Mouse (Mus musculus) G1E (cell line): ENCODE results near the gene Rassf2. TPM values are rescaled to one million over a fixed set of nuclear protein-coding genes. Genes with fewer than 3 reads are reported as not detected.

Experiments used
- ATAC-seq: 2 replicates; pipeline ENCODE4 v1.8.0; 2016; ENCODE audit warnings: mild to moderate bottlenecking; ENCODE audit not compliant: insufficient number of reproducible peaks, poor library complexity, low FRiP score, severe bottlenecking; ENCODE audit errors: extremely low read depth
- DNase-seq: peaks from one replicate; pipeline ENCODE4 v3.0.0; 2012; ENCODE audit warnings: low spot score
- H3K27me3 ChIP-seq: 2 replicates; pipeline ENCODE4 v1.6.1; 2012; ENCODE audit warnings: mild to moderate bottlenecking, low read length, inconsistent platforms; ENCODE audit not compliant: insufficient read depth
- H3K36me3 ChIP-seq: replicated peaks from 2 replicates; pipeline ENCODE3; 2012; ENCODE audit warnings: mild to moderate bottlenecking, inconsistent platforms
- H3K4me1 ChIP-seq: 2 replicates; pipeline ENCODE4 v1.6.1; 2012; ENCODE audit warnings: low read depth, low read length, inconsistent platforms, mixed read lengths; ENCODE audit not compliant: insufficient read depth
- H3K4me3 ChIP-seq: 2 replicates; pipeline ENCODE4 v1.5.1; 2012; ENCODE audit warnings: low read depth, mild to moderate bottlenecking, inconsistent platforms, low read length, moderate library complexity, mixed read lengths
- H3K9me3 ChIP-seq: replicated peaks from 2 replicates; pipeline ENCODE4 v1.6.1; 2012; ENCODE audit warnings: inconsistent platforms
- CTCF ChIP-seq: IDR thresholded peaks from 2 replicates; pipeline ENCODE4 v1.5.1; 2012; ENCODE audit warnings: low read depth, low read length, inconsistent platforms, mixed read lengths
- GATA1 ChIP-seq: IDR thresholded peaks from 2 replicates; pipeline ENCODE4 v1.6.1; 2012; ENCODE audit warnings: borderline replicate concordance, low read length, inconsistent platforms, mixed read lengths
- GATA2 ChIP-seq: IDR thresholded peaks from 2 replicates; pipeline ENCODE4 v1.6.1; 2012; ENCODE audit warnings: low read depth, low read length, inconsistent platforms, borderline replicate concordance
- POLR2AphosphoS5 ChIP-seq: IDR thresholded peaks from 2 replicates; pipeline ENCODE4 v1.6.1; 2012; ENCODE audit warnings: low read depth, low read length, inconsistent platforms; ENCODE audit not compliant: insufficient replicate concordance
- TAL1 ChIP-seq: conservative IDR thresholded peaks from 2 replicates; pipeline ENCODE4 v1.6.1; 2012; ENCODE audit warnings: low read depth, low read length, inconsistent platforms, mixed read lengths
- polyA plus RNA-seq: library from polyadenylated mRNA; stranded (reverse); fragments of >175 nt; gene quantifications from 2 replicates; pipeline ENCODE4 v1.2.3, GENCODE M21; 2012
- total RNA-seq, 2 experiments: library from RNA; stranded (forward) in 1 of 2; stranded (reverse) in 1 of 2; fragments of 200-1000 nt in 1 of 2; fragments of >200 nt in 1 of 2; fragmentation: Nextera tagmentation in 1 of 2; gene quantifications; 2 replicates each; pipeline ENCODE4 v1.2.3; 2014 to 2017

The Rassf2 gene
- total and polyA plus RNA-seq, 3 experiments, result 0.03 to 1.2 (median 0.30) TPM

GRCm38 (mm10) chr2:132061884-132062283 is 31.8 kb upstream of the Rassf2 start:
- peaks cover 26% of the 10 kb centered on the region for H3K36me3 ChIP-seq

GRCm38 (mm10) chr2:132059919-132060318 is 29.9 kb upstream of the Rassf2 start:
- Histone ChIP-seq H3K27me3 (no peaks in the 10 kb centered on the region), H3K4me3 (no peak overlapping the region), H3K4me1 (no peaks in the 10 kb centered on the region), H3K36me3 (peaks cover 37% of the 10 kb centered on the region), H3K9me3 (no peaks in the 10 kb centered on the region)
- no peak for TF ChIP-seq GATA1
- ATAC-seq (no peak), DNase-seq (no peak)

More at GRCm38 (mm10) chr2:132061884-132062283, 31.8 kb upstream of the Rassf2 start:
- no peak overlapping the region for H3K4me3 ChIP-seq
- TF ChIP-seq TAL1 (no peak), GATA1 (no peak), POLR2AphosphoS5 (no peak), CTCF (no peak), GATA2 (no peak)
- H3K9me3 ChIP-seq, result no peaks in the 10 kb centered on the region
- DNase-seq (no peak), ATAC-seq (no peak)
- H3K27me3 ChIP-seq, result no peaks in the 10 kb centered on the region
- H3K4me1 ChIP-seq, result no peaks in the 10 kb centered on the region

GRCm38 (mm10) chr2:132055349-132055753 is 25.3 kb upstream of the Rassf2 start:
- DNase-seq (no peak), ATAC-seq (no peak)
- Histone ChIP-seq H3K9me3 (no peaks in the 10 kb centered on the region), H3K36me3 (peaks cover 32% of the 10 kb centered on the region), H3K4me3 (no peak overlapping the region), H3K4me1 (no peaks in the 10 kb centered on the region), H3K27me3 (no peaks in the 10 kb centered on the region)
- TF ChIP-seq TAL1, result no peak
- TF ChIP-seq CTCF, result no peak
- TF ChIP-seq GATA2, result no peak
- TF ChIP-seq POLR2AphosphoS5, result no peak
- TF ChIP-seq GATA1, result no peak

DNA sequence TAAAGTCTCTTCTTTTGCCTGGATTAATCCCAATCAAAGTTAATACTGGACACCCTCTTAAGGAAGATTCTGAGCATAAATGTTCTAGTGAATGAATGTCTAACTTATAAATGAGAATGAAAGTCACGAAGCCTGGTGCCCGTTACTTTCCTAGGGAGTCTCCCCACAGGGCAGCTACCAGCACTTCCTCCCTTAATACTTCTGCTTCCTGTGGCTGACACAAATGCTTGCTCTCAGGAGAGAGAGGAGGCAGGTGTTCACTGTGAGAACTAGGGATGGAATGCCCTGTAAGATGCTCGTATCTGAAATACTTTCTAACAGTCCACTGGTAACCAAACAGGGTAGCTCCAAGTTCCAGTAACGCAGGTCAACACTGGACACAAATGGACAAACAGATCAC is 23.8 kb upstream of the Rassf2 start:
- no peak for ATAC-seq
- Histone ChIP-seq H3K36me3 (peaks cover 30% of the 10 kb centered on the region), H3K4me3 (no peak overlapping the region), H3K9me3 (no peaks in the 10 kb centered on the region), H3K27me3 (0 out of 2 replicates have a peak, but pooled peaks cover 1% of the 10 kb centered on the region), H3K4me1 (no peaks in the 10 kb centered on the region)
- no peak for DNase-seq
- no peak for TF ChIP-seq POLR2AphosphoS5
- no peak for TF ChIP-seq GATA2
- TF ChIP-seq CTCF, result no peak
- no peak for TF ChIP-seq GATA1
- no peak for TF ChIP-seq TAL1

- no peaks in the 10 kb centered on the region for H3K9me3 ChIP-seq
- ATAC-seq, result no peak
- H3K36me3 ChIP-seq, result peaks cover 20% of the 10 kb centered on the region
- no peak overlapping the region for H3K4me3 ChIP-seq
- no peak for DNase-seq
- no peak for TF ChIP-seq CTCF
- no peak for TF ChIP-seq GATA2
- peaks cover 6% of the 10 kb centered on the region; the same call in 1 of the 2 replicates for H3K27me3 ChIP-seq
- H3K4me1 ChIP-seq, result no peaks in the 10 kb centered on the region
These were observed 21.7 kb upstream of the Rassf2 start for GRCm38 (mm10) chr2:132051798-132052197.

DNA sequence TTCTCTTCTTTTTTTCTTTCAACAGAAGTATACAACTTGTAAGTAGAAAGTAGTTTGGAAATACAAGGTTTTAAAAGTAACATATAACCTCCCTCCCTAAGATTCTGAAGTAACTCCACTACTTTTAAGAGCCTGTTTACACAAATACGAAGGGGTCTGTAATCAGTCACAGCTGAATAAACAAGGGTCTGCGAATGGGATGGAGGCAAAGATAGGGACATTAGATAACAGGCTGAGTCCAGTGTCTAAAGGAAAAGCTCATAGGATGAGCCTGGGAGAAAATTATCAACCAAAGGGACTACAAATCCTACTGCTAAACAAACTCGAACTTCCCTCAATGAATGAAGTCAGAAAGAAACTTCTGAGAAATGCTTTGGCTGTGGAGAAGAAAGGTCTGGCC is 19.9 kb upstream of the Rassf2 start:
- Histone ChIP-seq H3K9me3 (no peaks in the 10 kb centered on the region), H3K4me1 (no peaks in the 10 kb centered on the region), H3K27me3 (peaks cover 9% of the 10 kb centered on the region), H3K36me3 (peaks cover 4% of the 10 kb centered on the region), H3K4me3 (no peak overlapping the region)
- ATAC-seq, result no peak
- TF ChIP-seq GATA2 (no peak), GATA1 (no peak), POLR2AphosphoS5 (no peak), CTCF (no peak), TAL1 (no peak)
- no peak for DNase-seq

- Histone ChIP-seq H3K27me3 (peaks cover 10% of the 10 kb centered on the region), H3K4me3 (no peak overlapping the region), H3K36me3 (peaks cover 3% of the 10 kb centered on the region), H3K4me1 (no peaks in the 10 kb centered on the region), H3K9me3 (no peaks in the 10 kb centered on the region)
- no peak for DNase-seq
- ATAC-seq, result no peak
- TF ChIP-seq GATA1, result no peak
- TF ChIP-seq GATA2, result no peak
- no peak for TF ChIP-seq TAL1
These were observed 19.4 kb upstream of the Rassf2 start for GRCm38 (mm10) chr2:132049491-132049890.
